Mouse (Mus musculus) T-helper 17 cell (primary cell): ENCODE measurements at regions not wholly inside any gene's neighbourhood (a gene's known extent, or its start where the extent isn't known, plus 50 kb on each side); places are given as distances from the start of the nearest gene placed in this dataset.

Experiments
- in situ Hi-C, 2 experiments: fragments of 300-600 bp; cut with MboI, MseI; formaldehyde crosslinking; loops; 1 replicate in 1 of 2; 2 replicates in 1 of 2; pipeline ENCODE4 v1.15.1; 2025; ENCODE audit warnings: high pct_unique_total_duplicates in 2 of 2

GRCm38 (mm10) chr8:35934115-35934607, 168.6 kb downstream of the Gm19410 start:
- in situ Hi-C loops, result loop anchor here in 1 of 2 experiments (10.0 kb wide), 1 partner anchor 661 kb away; no protein-coding TSS in a partner anchor

- in situ Hi-C loops, result loop anchor here in 1 of 2 experiments (10.0 kb wide), 1 partner anchor 660 kb away; no protein-coding TSS in a partner anchor
Observed at GRCm38 (mm10) chr8:35935034-35935433, 169.4 kb downstream of the Gm19410 start.

- in situ Hi-C loops, result loop anchor here in 1 of 2 experiments (10.0 kb wide), 1 partner anchor 656 kb away; no protein-coding TSS in a partner anchor
Observed at GRCm38 (mm10) chr8:35939199-35939598, 173.6 kb downstream of the Gm19410 start.

- in situ Hi-C loops, result no loop called here
Observed at GRCm38 (mm10) chr8:35942515-35942914, 176.9 kb downstream of the Gm19410 start.

- in situ Hi-C loops, result no loop called here
Observed at GRCm38 (mm10) chr8:35943686-35944085, 178.1 kb downstream of the Gm19410 start.

GRCm38 (mm10) chr8:35944461-35944860, 178.9 kb downstream of the Gm19410 start:
- in situ Hi-C loops, result no loop called here

- in situ Hi-C loops, result no loop called here
Observed at GRCm38 (mm10) chr8:35946539-35946940, 180.9 kb downstream of the Gm19410 start.

- in situ Hi-C loops, result no loop called here
Observed at GRCm38 (mm10) chr8:35948146-35948545, 182.6 kb downstream of the Gm19410 start.

- in situ Hi-C loops, result no loop called here
Observed at GRCm38 (mm10) chr8:35948751-35949183, 183.2 kb downstream of the Gm19410 start.

- in situ Hi-C loops, result no loop called here
Observed at GRCm38 (mm10) chr8:35955506-35955905, 189.9 kb downstream of the Gm19410 start.

- in situ Hi-C loops, result no loop called here
Observed at GRCm38 (mm10) chr8:35956319-35956718, 190.7 kb downstream of the Gm19410 start.

GRCm38 (mm10) chr8:35959201-35959600, 193.6 kb downstream of the Gm19410 start:
- in situ Hi-C loops, result no loop called here

GRCm38 (mm10) chr8:35960867-35961614, 195.5 kb downstream of the Gm19410 start:
- in situ Hi-C loops, result no loop called here

GRCm38 (mm10) chr8:35961615-35962220, 196.1 kb downstream of the Gm19410 start:
- in situ Hi-C loops, result no loop called here

- in situ Hi-C loops, result no loop called here
Observed at GRCm38 (mm10) chr8:35964932-35965331, 199.3 kb downstream of the Gm19410 start.

- in situ Hi-C loops, result no loop called here
Observed at GRCm38 (mm10) chr8:35968341-35968740, 202.8 kb downstream of the Gm19410 start.

- in situ Hi-C loops, result no loop called here
Observed at GRCm38 (mm10) chr8:35971082-35971481, 205.5 kb downstream of the Gm19410 start.

GRCm38 (mm10) chr8:35974323-35975029, 208.9 kb downstream of the Gm19410 start:
- in situ Hi-C loops, result no loop called here

- in situ Hi-C loops, result no loop called here
Observed at GRCm38 (mm10) chr8:35979638-35980255, 214.2 kb downstream of the Gm19410 start.

- in situ Hi-C loops, result no loop called here
Observed at GRCm38 (mm10) chr8:35983083-35983482, 217.5 kb downstream of the Gm19410 start.

- in situ Hi-C loops, result no loop called here
Observed at GRCm38 (mm10) chr8:35985152-35985689, 219.6 kb downstream of the Gm19410 start.
